Mouse (Mus musculus) heart, postnatal 0 days (tissue): ENCODE measurements around the gene Ces3b. TPM values are rescaled to one million over a fixed set of nuclear protein-coding genes. Genes with fewer than 3 reads are reported as not detected.
A peak's percentile ranks its signal among the peaks of the same experiment; 100 is the strongest.

Experiments used
- ATAC-seq: fragments of 200-750 bp; cut with Nextera tagmentation; 2 replicates; pipeline ENCODE4 v1.8.0; 2017; ENCODE audit warnings: low read depth, moderate number of reproducible peaks, moderate library complexity; ENCODE audit not compliant: insufficient read depth
- DNase-seq: peaks from one replicate; pipeline ENCODE4 v3.0.0-alpha.2; 2016; ENCODE audit warnings: low spot score
- H3K27ac ChIP-seq: fragments of 300-500 bp; sonication (generic); 2 replicates; pipeline ENCODE4 v1.5.1; 2014; ENCODE audit warnings: low read depth, mild to moderate bottlenecking
- H3K27me3 ChIP-seq: fragments of 300-500 bp; sonication (generic); 2 replicates; pipeline ENCODE4 v1.6.1; 2014; ENCODE audit warnings: low read length, mixed read lengths; ENCODE audit not compliant: control insufficient read depth, insufficient read depth
- H3K36me3 ChIP-seq: fragments of 300-500 bp; sonication (generic); replicated peaks from 2 replicates; pipeline ENCODE4 v1.6.1; 2014; ENCODE audit warnings: low read length, mixed read lengths; ENCODE audit not compliant: control insufficient read depth, insufficient read depth
- H3K4me1 ChIP-seq: fragments of 300-500 bp; sonication (generic); 2 replicates; pipeline ENCODE4 v1.6.1; 2014; ENCODE audit warnings: antibody characterized with exemption; ENCODE audit not compliant: control insufficient read depth, insufficient read depth
- H3K4me2 ChIP-seq: fragments of 300-500 bp; sonication (generic); 2 replicates; pipeline ENCODE4 v1.6.1; 2014; ENCODE audit warnings: low read depth, mild to moderate bottlenecking, low read length, moderate library complexity
- H3K4me3 ChIP-seq: fragments of 300-500 bp; sonication (generic); 2 replicates; pipeline ENCODE4 v1.5.1; 2014; ENCODE audit warnings: low read depth, low read length
- H3K9ac ChIP-seq: fragments of 300-500 bp; sonication (generic); replicated peaks from 2 replicates; pipeline ENCODE4 v1.6.1; 2014; ENCODE audit warnings: low read depth, low read length, mixed read lengths
- H3K9me3 ChIP-seq: fragments of 300-500 bp; sonication (generic); replicated peaks from 2 replicates; pipeline ENCODE4 v1.6.1; 2016; ENCODE audit warnings: low read length; ENCODE audit not compliant: control insufficient read depth
- CTCF ChIP-seq: IDR thresholded peaks from 2 replicates; pipeline ENCODE4 v1.5.1; 2016; ENCODE audit warnings: antibody characterized with exemption, control low read depth, low read depth
- EP300 ChIP-seq: IDR thresholded peaks from 2 replicates; pipeline ENCODE4 v1.6.1; 2016; ENCODE audit warnings: antibody characterized with exemption, low read depth
- WGBS: fragments of 180-500 bp; shearing (Covaris S2); extraction: QIAGEN DNeasy Blood & Tissue Kit; methylation state at CpG from one replicate; pipeline ENCODE4 v1.1.7; 2014; 5-methylcytosine and 5-hydroxymethylcytosine counted together
- polyA plus RNA-seq: library from polyadenylated mRNA; unstranded; fragments of >200 nt; fragmentation: Nextera tagmentation; extraction: Ambion mirVana; gene quantifications from 2 replicates; pipeline ENCODE4 v1.2.1, GENCODE M21; 2015
- total RNA-seq: library from RNA; depleted of rRNA; stranded (reverse); fragments of >200 nt; gene quantifications from 2 replicates; pipeline ENCODE4 v1.2.3, GENCODE M21; 2014; ENCODE audit warnings: low replicate concordance; rRNA removed

Ces3b gene
- total RNA-seq (0.50 and 1.7 TPM in 2 replicates), polyA plus RNA-seq (0.16 and 0.34 TPM in 2 replicates)

- H3K4me2 ChIP-seq, result peak within 1 kb of the TSS; percentile 33; the same call in 1 of the 2 replicates
Measured at GRCm38 (mm10) chr8:105083449-105084050, at the start of gene Ces3b. TSS of gene Ces3b (plus strand) at chr8:105083753.

GRCm38 (mm10) chr8:105043510-105043909, 40.0 kb upstream of the Ces3b start:
- no peak for ATAC-seq
- H3K9ac ChIP-seq, result no peak overlapping the region
- H3K27me3 ChIP-seq, result no peaks in the 10 kb centered on the region
- H3K9me3 ChIP-seq, result no peaks in the 10 kb centered on the region
- 56% methylated on average over 1 of the region's 1 CpGs for WGBS
- H3K36me3 ChIP-seq, result no peaks in the 10 kb centered on the region
- TF ChIP-seq EP300, result no peak
- no peak for TF ChIP-seq CTCF
- H3K4me3 ChIP-seq, result no peak overlapping the region
- H3K4me1 ChIP-seq, result no peaks in the 10 kb centered on the region
- no peak overlapping the region for H3K27ac ChIP-seq
- H3K4me2 ChIP-seq, result no peak overlapping the region
- no peak for DNase-seq

More at GRCm38 (mm10) chr8:105083449-105084050, at the start of gene Ces3b:
- peak; percentile 47 for DNase-seq
- no peak within 1 kb of the TSS for H3K9ac ChIP-seq
- H3K36me3 ChIP-seq, result no peaks in the 10 kb centered on the region
- no peak for TF ChIP-seq CTCF
- no peak for TF ChIP-seq EP300
- H3K27ac ChIP-seq, result peak within 1 kb of the TSS; percentile 9
- no peak within 1 kb of the TSS for H3K4me3 ChIP-seq
- H3K9me3 ChIP-seq, result no peaks in the 10 kb centered on the region
- ATAC-seq, result peak; percentile 79
- H3K4me1 ChIP-seq, result 0 out of 2 replicates have a peak, but pooled peaks cover 3% of the 10 kb centered on the region
- 24% methylated on average over 7 of the region's 7 CpGs for WGBS
- H3K27me3 ChIP-seq, result no peaks in the 10 kb centered on the region

- Histone ChIP-seq H3K36me3 (no peaks in the 10 kb centered on the region), H3K9ac (no peak overlapping the region), H3K4me2 (no peak overlapping the region), H3K27ac (no peak overlapping the region), H3K27me3 (no peaks in the 10 kb centered on the region), H3K4me1 (no peaks in the 10 kb centered on the region), H3K4me3 (no peak overlapping the region), H3K9me3 (no peaks in the 10 kb centered on the region)
- TF ChIP-seq CTCF (no peak), EP300 (no peak)
- WGBS, result 78% methylated on average over 3 of the region's 3 CpGs
- ATAC-seq (no peak), DNase-seq (no peak)
Measured at GRCm38 (mm10) chr8:105045824-105046401, 37.6 kb upstream of the Ces3b start.

GRCm38 (mm10) chr8:105048371-105048854, 35.1 kb upstream of the Ces3b start, which contains the start of gene Ces3a:
TSS of gene Ces3a (plus strand) at chr8:105048601.
- Histone ChIP-seq H3K4me3 (no peak within 1 kb of the TSS), H3K27me3 (no peaks in the 10 kb centered on the region), H3K4me2 (no peak within 1 kb of the TSS), H3K4me1 (no peaks in the 10 kb centered on the region), H3K36me3 (no peaks in the 10 kb centered on the region), H3K9ac (no peak within 1 kb of the TSS), H3K9me3 (no peaks in the 10 kb centered on the region), H3K27ac (no peak within 1 kb of the TSS)
- ATAC-seq (no peak), DNase-seq (no peak)
- TF ChIP-seq EP300 (no peak), CTCF (no peak)
- 68% methylated on average over 3 of the region's 3 CpGs for WGBS

GRCm38 (mm10) chr8:105056211-105056610, 27.3 kb upstream of the Ces3b start:
- no peak for TF ChIP-seq EP300
- no peak for TF ChIP-seq CTCF
- DNase-seq (no peak), ATAC-seq (no peak)
- Histone ChIP-seq H3K9me3 (no peaks in the 10 kb centered on the region), H3K27me3 (no peaks in the 10 kb centered on the region), H3K4me1 (no peaks in the 10 kb centered on the region), H3K27ac (no peak overlapping the region), H3K36me3 (no peaks in the 10 kb centered on the region), H3K4me3 (no peak overlapping the region), H3K9ac (no peak overlapping the region), H3K4me2 (no peak overlapping the region)
- 81% methylated on average over 4 of the region's 4 CpGs for WGBS

GRCm38 (mm10) chr8:105060056-105060455, 23.5 kb upstream of the Ces3b start:
- Histone ChIP-seq H3K9me3 (0 out of 2 replicates have a peak, but pooled peaks cover 3% of the 10 kb centered on the region), H3K36me3 (no peaks in the 10 kb centered on the region), H3K27ac (no peak overlapping the region), H3K4me3 (no peak overlapping the region), H3K27me3 (no peaks in the 10 kb centered on the region), H3K4me1 (no peaks in the 10 kb centered on the region), H3K4me2 (no peak overlapping the region), H3K9ac (no peak overlapping the region)
- DNase-seq (no peak), ATAC-seq (no peak)
- TF ChIP-seq CTCF (no peak), EP300 (no peak)
